15 mouse cellular contexts compared by ENCODE assay signal in the genomic region with DNA sequence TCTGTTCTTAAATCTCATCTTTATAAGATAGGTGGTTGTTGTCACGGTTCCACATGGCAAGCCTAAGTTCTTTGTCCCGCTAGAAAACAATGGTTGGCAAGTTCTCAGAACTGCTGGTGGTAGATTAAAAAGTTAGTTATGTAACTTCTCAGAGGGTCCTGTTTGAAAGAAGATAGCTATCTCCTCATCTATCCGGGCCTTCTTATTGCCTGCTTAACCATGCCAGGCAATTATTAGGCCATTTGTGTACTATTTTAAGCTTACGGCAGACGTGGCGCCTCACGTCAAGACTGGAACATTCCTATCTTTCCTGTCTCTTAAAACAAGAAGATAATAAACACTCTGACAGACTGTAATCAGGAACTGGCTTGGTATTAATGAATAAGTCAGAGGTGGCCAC.
"Had no signal": no experiment of that assay in that cellular context is flagged by ENCODE, and none has a peak within 500 bp of the region (broad histone marks: within the 10 kb centered on the region; RNA-seq: fewer than 3 reads in every experiment).

No protein-coding gene starts in this region.

- H3K9ac ChIP-seq: limb, embryonic 13.5 days; liver, embryonic 14.5 days; lung, embryonic 15.5 days; neural tube, embryonic 15.5 days had no signal

- H3K4me1 ChIP-seq: limb, embryonic 13.5 days; midbrain, embryonic 10.5 days; neural tube, embryonic 15.5 days had no signal

- H3K27me3 ChIP-seq: limb, embryonic 13.5 days; lung, embryonic 15.5 days; neural tube, embryonic 15.5 days had no signal

- H3K27ac ChIP-seq: kidney, postnatal 0 days; layer of hippocampus, adult 2 months; limb, embryonic 13.5 days; liver, embryonic 14.5 days; lung, embryonic 15.5 days; midbrain, embryonic 10.5 days; neural tube, embryonic 15.5 days had no signal

- H3K4me2 ChIP-seq: limb, embryonic 13.5 days; lung, embryonic 15.5 days; neural tube, embryonic 15.5 days had no signal

- DNase-seq: kidney, adult 9 months; kidney, postnatal 4 days; left cerebral cortex, postnatal 4 days; midbrain, embryonic 14.5 days; right cerebral cortex, adult 18-20 months; right cerebral cortex, postnatal 25 days; thymus, postnatal 36 days had no signal

- H3K4me3 ChIP-seq: layer of hippocampus, adult 2 months; limb, embryonic 13.5 days; lung, embryonic 15.5 days; midbrain, embryonic 10.5 days; myocyte; neural tube, embryonic 15.5 days had no signal

- H3K36me3 ChIP-seq: limb, embryonic 13.5 days; lung, embryonic 15.5 days; midbrain, embryonic 10.5 days; neural tube, embryonic 15.5 days had no signal

- H3K9me3 ChIP-seq: limb, embryonic 13.5 days; lung, embryonic 15.5 days; midbrain, embryonic 10.5 days; neural tube, embryonic 15.5 days had no signal
